Mouse (Mus musculus) heart, adult 2 months (tissue): Measurements from ENCODE around the gene Lrrc29.

ENCODE experiments used
- CTCF ChIP-seq: fragments of 200-600 bp; IDR thresholded peaks from 2 replicates; pipeline ENCODE4 v1.8.1; 2022; ENCODE audit warnings: antibody characterized with exemption, mild to moderate bottlenecking, moderate library complexity
- EP300 ChIP-seq: fragments of 200-500 bp; IDR thresholded peaks from 2 replicates; pipeline ENCODE4 v1.6.1; 2011; ENCODE audit warnings: low read depth, low read length, control low read depth; ENCODE audit not compliant: insufficient read depth
- POLR2A ChIP-seq: fragments of 200-500 bp; IDR thresholded peaks from 2 replicates; pipeline ENCODE4 v1.6.1; 2011; ENCODE audit warnings: mild to moderate bottlenecking, low read depth, low read length, control low read depth; ENCODE audit not compliant: insufficient read depth

GRCm38 (mm10) chr8:105372473-105372872, 46.4 kb upstream of the Lrrc29 start:
- TF ChIP-seq CTCF (no peak), EP300 (no peak), POLR2A (no peak)
